Mouse (Mus musculus) bone marrow, adult 2 months (tissue): ENCODE results near the gene Cpvl.

Experiments used
- CTCF ChIP-seq: fragments of 200-500 bp; IDR thresholded peaks from 2 replicates; pipeline ENCODE4 v1.5.1; 2011; ENCODE audit warnings: low read length, control low read depth; ENCODE audit not compliant: control insufficient read depth, insufficient read depth
- POLR2A ChIP-seq: fragments of 200-500 bp; IDR thresholded peaks from 2 replicates; pipeline ENCODE4 v1.6.1; 2011; ENCODE audit warnings: low read depth, mild to moderate bottlenecking, control low read depth, low read length, borderline replicate concordance; ENCODE audit not compliant: control insufficient read depth

DNA sequence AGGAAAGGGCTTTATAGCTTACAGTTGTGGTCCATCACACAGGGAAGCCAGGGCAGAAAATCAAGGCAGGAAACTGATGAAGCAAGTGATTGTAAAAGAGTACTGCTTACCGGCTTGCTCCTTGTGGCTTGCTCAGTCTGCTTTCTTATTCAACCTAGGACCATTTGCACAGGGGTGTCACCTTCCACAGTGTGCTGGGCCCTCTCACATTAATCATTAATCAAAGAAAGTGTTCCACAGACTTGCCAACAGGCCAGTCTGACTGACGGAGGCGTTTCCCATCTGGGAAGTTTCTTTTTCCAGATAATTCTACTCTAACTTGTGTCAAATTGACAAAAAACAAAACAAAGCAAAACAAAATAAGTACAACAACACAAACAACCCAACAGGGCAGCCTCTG lies 124.9 kb downstream of the Cpvl start:
- TF ChIP-seq CTCF (no peak), POLR2A (no peak)
